ENCODE assay signal across 26 mouse cellular contexts in the genomic region with DNA sequence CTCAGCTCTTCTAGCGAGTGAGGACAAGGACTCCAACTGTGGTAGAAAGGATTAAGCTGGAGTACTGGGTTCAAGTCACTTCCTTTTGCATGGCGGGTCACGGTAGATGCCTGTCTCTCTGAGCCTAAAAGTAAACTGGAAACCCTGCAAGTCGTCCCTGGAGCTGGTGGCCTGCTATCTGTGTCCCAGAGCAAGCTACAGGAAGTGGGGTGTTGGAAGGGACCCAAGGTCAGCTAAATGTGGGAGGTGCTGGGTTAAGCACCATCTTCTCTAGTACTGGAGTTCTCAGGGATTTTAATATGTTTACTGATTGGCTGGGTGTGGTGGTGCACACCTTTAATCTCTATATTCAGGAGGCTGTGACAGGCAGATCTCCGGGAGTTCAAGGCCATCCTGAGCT. TPM values are rescaled to one million over a fixed set of nuclear protein-coding genes. Genes with fewer than 3 reads are reported as not detected.
DNase-seq lines count a peak whose midpoint lies in the region; ATAC-seq lines count a peak whose summit lies in the region.
"Had no signal": no experiment of that assay in that cellular context is flagged by ENCODE, and none has a peak within 500 bp of the region (broad histone marks: within the 10 kb centered on the region; RNA-seq: fewer than 3 reads in every experiment).

No protein-coding gene starts in this region.

- 0 out of 2 replicates have a peak, but pooled peaks have one; percentile 42 for ATAC-seq in common myeloid progenitor, adult 5-6 weeks (replicated peaks; ENCODE audit: low read depth, poor library complexity, severe bottlenecking)
- ATAC-seq: forebrain, embryonic 15.5 days; hindbrain, embryonic 16.5 days had no signal

- peak; percentile 17 to 42 for DNase-seq in adrenal gland, postnatal 36 days
- no peak for DNase-seq in adrenal gland, postnatal 4 days (ENCODE audit: low spot score in 2 of 2)
- peak; percentile 70 for DNase-seq in kidney, postnatal 10 days
- DNase-seq in kidney, adult 11 months, result no peak
- DNase-seq in lung, postnatal 10 days, result peak; percentile 39
- no peak for DNase-seq in lung, postnatal 4 days
- DNase-seq: adrenal gland, adult 2 months; cerebellum, adult 11-12 months; cerebellum, adult 9-11 months; gastrocnemius, postnatal 25 days; heart, adult 2 months; heart, postnatal 14 days; layer of hippocampus, postnatal 36 days; left cerebral cortex, postnatal 4 days; liver, embryonic 13.5 days; lung, embryonic 14.5 days; lung, postnatal 36 days; midbrain, embryonic 14.5 days; retina, postnatal 1 day; right cerebral cortex, postnatal 14 days; thymus, postnatal 4 days had no signal

RNA-seq across cellular contexts. Expression of a gene that starts 23.2 kb away (rescaled TPM):
- total RNA-seq in adrenal gland, postnatal 36 days (2021), result not detected
- total RNA-seq in adrenal gland, postnatal 4 days (2021), result under 1 TPM; 0.34 to 0.56 TPM
- total RNA-seq in common myeloid progenitor, adult 5-6 weeks (2017), result 0.53 TPM in 1 of 2 replicates, not detected in the other
- total RNA-seq: gastrocnemius, adult 18-20 months; gastrocnemius, postnatal 25 days; heart, adult 2 months; layer of hippocampus, postnatal 36 days; megakaryocyte-erythroid progenitor cell, adult 5-6 weeks had no signal

RNA-seq across cellular contexts. Expression of a gene that starts 30.0 kb away (rescaled TPM):
- 1 to 10 TPM; 2.3 to 3.7 TPM for total RNA-seq in adrenal gland, postnatal 36 days (2021)
- 1 to 10 TPM; 4.7 to 5.0 TPM for total RNA-seq in adrenal gland, postnatal 4 days (2021)
- 0.53 and 2.6 TPM in 2 replicates for total RNA-seq in common myeloid progenitor, adult 5-6 weeks (2017)

RNA-seq across cellular contexts. Expression of a gene that starts 54.0 kb away (rescaled TPM):
- not detected for total RNA-seq in adrenal gland, postnatal 36 days (2021)
- total RNA-seq in adrenal gland, postnatal 4 days (2021), result under 1 TPM in 1 of 2 experiments, not detected in 1; 0.53 TPM
- total RNA-seq in common myeloid progenitor, adult 5-6 weeks (2017), result not detected in 2 replicates
- total RNA-seq: adrenal gland, adult 2 months; gastrocnemius, adult 18-20 months; gastrocnemius, postnatal 25 days; heart, adult 2 months; heart, postnatal 14 days; megakaryocyte-erythroid progenitor cell, adult 5-6 weeks had no signal

Comparison
In these comparisons a context has a peak if more than half of its experiments do, and no peak if none do; other contexts are left out.
1. DNase-seq: peak in adrenal gland, postnatal 36 days (2 of 2), kidney, postnatal 10 days (single experiment) and lung, postnatal 10 days (single experiment); none in adrenal gland, postnatal 4 days (0 of 2), kidney, adult 11 months (single experiment) and lung, postnatal 4 days (0 of 2).